Mouse (Mus musculus) stomach, postnatal 0 days (tissue): ENCODE measurements at regions not wholly inside any gene's neighbourhood (a gene's known extent, or its start where the extent isn't known, plus 50 kb on each side); places are given as distances from the start of the nearest gene placed in this dataset.

Experiments used
- CTCF ChIP-seq: IDR thresholded peaks from 2 replicates; pipeline ENCODE4 v1.5.1; 2016; ENCODE audit warnings: antibody characterized with exemption, low read depth, mild to moderate bottlenecking, moderate library complexity
- EP300 ChIP-seq: optimal IDR thresholded peaks from 2 replicates; pipeline ENCODE3; 2016; ENCODE audit warnings: antibody characterized with exemption

DNA sequence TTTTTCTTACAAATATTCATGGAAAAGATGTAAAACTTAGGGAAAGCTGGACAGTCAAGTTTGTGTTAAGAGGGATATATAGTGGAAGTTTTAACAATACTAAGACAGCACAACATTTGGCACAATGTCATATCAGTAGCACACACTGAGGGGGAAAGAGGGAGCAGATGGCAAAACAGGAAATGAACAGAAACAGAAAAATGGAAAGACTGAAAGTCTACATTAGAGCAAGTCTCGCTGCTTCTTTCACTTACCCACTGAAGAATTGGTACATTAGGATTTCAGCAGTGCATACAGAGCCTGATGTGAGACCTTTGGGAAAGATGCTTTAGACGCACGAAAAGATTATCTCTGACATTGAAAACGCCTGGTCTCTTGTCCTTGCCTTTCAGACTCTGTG is 1223.5 kb upstream of the Zeb2 start:
- TF ChIP-seq CTCF (no peak), EP300 (no peak)
